Mouse (Mus musculus): ENCODE measurements around the gene Col16a1. TPM values are rescaled to one million over a fixed set of nuclear protein-coding genes. Genes with fewer than 3 reads are reported as not detected.
A peak's percentile ranks its signal among the peaks of the same experiment; 100 is the strongest.

Col16a1 gene
- total RNA-seq, 2 experiments from 2014 or later: 15.6 to 18.7 TPM

DNA sequence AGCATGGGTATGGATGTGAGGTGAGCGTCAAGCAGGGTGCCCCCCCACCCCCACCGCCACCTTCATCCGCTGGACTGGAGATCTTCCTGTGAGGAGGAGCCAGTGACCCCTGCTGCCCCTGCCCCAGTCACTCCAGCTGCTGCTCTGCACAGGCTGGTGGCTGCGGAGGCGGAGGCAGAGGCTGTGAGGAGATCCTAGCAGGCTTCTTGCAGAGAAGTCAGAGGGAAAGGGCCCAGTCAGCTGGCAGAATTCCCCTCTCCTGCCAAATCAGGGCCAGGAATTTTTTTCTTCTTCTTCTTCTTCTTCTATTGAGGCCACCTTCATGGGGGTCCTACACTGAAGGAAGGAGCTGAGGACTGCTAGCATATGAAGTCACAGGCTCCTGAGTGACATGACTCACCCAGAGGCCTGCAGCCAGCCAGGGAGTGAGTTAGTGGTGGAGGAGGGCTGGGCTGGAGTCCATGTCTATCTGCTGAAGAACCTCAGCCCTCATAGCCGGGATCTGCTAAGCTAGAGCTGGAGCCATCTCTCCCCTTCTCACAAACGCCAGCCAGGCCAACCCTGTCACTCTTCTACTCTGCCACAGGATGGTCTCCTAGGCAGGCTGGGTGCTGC lies 36.8 kb downstream of the Col16a1 start:
- peak; percentile 74 to 76 for DNase-seq

DNA sequence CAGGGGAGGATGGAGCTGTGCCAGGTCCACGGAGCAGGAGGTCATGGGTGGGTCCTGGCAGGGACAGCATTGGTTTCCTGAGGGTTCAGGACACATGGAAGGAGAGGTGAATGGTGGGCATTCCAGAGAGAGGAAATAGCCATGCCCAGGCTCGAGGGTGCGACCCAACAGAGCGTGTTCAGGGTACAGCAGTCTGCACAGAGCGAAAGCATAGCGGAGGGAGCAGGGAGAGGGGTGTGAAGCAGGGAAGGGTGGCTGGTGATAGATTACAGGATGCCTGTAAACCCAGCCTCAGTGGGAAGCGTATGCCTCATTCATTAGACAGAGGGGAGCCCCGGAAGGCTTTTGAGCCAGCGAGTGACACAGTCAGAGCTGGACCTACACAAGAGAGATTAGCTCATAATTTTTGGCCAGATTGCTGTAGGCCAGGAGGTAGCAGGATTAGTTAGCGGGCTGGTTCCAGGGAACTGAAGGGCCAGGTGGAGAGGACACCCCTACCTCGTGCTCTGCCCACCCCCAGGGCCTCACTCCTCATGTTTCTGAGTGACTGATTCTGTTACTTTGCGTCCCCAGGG lies 37.7 kb downstream of the Col16a1 start:
- DNase-seq: no peak

DNA sequence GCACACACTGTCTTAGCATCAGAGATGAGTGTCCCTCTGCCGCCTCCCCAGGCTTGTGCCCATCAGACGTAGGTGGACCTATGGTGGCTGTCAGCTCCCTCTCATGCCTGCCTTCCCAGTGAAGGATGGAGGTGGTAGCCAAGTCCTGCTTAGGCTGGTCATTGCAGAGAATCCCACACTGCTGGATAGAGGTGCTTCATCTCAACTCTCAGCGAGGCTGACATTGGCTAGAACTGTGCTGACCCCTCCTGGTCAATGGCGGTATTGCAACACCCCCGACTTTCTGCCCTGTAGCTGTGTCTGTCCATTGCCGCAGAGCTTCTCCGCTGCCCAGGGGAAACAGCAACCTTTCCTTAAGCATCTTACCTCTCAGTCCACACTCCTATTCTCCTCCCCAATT lies 39.7 kb downstream of the Col16a1 start:
- peak; percentile 92 to 93 for DNase-seq

DNA sequence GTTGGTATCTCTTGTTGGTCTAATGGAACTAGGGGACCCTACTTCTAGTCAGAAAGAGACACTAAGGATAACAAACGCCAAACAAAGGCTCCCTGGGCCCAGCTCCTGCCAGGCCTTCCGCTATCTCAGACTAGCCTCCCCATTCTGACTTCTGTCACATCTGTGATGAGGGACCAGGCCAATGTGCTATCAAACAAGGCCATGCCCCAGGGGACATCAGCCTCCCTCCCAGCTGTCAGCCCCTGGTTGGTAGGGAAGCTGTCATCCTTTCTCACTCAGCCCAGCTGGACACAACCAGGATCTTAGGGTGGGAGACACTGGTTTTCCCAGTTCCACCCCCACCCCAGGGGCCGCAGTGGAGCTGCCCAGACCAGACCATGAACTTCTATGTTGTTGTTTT lies 47.5 kb downstream of the Col16a1 start:
- DNase-seq: no peak

DNA sequence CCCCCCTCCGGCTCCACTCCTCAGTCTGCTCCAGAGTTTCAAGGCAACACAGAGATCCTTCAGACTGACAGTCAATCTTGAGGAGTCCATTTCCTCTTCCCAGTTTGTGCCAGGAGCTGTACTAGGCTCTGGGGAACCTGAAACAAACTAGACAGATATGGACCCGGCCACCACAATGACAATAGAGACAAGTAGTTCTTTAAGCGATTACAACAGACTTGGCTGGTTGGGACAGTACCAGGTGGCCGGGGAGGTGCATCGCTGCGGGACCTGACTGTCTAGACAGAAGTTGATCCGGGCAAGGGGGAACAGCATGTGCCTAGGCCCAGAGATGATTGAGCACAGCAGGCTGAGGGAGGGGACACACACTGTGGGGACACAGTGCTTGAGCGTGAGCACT lies 53.5 kb downstream of the Col16a1 start:
- DNase-seq: no peak

DNA sequence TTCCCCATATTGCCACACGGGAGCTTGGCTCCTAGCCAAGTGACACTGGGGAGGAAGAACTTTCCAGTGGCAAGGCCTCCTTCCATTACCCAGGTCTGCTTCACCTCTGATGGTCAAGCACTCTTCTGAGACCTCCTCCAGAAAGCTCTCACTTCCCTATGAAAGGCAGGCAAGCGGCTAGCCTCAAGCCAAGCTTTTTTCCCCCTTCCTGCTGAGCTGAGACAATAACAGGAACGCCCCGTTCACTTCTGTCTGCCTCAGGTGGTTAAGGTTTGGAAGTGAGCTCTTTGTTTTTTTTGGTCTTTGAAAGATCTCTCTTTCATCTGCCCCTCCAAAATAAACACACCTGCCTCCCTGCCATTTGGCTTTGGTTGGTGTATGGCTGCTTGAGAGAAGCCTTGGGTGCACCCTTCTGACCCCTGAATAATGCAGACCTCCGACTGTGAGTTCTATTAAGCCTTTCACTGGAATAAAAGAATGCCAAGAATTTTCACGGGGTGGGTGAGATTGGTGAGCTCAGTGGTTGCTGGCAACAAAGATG lies 54.5 kb downstream of the Col16a1 start, which contains the start of gene Pef1:
TSS of gene Pef1 (plus strand) at position 448 of the 541 bp plus-strand sequence.
- no peak for DNase-seq

DNA sequence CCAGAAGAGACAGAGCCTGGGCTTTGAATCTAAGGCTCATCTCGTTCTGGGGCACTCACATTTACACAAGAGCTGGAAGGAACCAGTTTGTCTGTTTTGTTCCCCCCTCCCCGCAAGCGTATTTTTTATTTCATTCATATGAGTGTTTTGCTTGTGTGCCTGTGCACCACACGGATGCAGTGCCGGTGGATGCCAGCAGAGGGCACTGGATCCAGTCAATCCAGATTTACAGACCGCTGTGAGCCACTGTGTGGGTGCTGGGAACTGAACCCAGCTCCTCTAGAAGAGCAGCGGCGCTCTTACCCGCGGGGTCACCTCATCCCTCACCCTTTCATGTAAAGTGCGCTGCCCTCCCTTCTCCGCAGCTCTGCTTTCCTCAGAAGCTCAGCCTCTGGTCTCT lies 56.0 kb downstream of the Col16a1 start:
- DNase-seq: no peak

DNA sequence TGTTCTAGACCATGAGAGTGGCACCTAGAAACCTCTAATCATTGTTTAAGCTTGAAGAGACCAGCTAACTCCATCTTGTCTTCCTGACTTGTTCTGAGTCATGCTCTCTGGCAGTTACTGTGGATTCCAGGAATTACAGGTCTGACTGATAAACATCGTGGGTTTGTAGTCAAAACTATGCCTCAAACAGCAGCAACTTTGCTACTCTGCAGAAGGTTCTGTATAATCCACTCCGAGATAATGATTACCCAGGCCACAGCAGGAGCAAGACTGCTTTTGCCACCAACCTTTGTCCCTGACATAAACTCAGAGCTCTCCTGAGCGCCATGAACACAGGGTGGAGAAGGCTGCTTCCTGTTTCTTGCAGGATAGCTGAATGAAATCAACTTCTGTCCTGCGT lies 56.9 kb downstream of the Col16a1 start:
- no peak for DNase-seq

DNA sequence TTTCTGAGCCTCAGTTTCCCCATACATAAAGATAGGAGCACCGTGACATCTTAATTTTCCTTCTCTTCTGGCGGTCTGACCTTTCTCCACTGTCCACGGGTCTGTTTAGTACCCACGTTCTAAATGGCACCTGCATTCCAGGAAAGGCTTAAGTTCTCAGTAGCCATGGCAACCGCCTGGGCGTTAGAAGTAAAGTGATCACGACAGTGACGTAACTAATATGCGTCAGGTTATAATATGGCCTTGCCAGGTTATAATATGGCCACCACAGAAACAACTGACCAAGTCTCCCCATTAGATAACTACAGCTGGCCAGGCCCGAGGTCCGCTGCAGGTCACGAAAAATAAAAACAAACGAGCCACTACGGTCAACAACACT lies 59.4 kb downstream of the Col16a1 start:
- DNase-seq: no peak

DNA sequence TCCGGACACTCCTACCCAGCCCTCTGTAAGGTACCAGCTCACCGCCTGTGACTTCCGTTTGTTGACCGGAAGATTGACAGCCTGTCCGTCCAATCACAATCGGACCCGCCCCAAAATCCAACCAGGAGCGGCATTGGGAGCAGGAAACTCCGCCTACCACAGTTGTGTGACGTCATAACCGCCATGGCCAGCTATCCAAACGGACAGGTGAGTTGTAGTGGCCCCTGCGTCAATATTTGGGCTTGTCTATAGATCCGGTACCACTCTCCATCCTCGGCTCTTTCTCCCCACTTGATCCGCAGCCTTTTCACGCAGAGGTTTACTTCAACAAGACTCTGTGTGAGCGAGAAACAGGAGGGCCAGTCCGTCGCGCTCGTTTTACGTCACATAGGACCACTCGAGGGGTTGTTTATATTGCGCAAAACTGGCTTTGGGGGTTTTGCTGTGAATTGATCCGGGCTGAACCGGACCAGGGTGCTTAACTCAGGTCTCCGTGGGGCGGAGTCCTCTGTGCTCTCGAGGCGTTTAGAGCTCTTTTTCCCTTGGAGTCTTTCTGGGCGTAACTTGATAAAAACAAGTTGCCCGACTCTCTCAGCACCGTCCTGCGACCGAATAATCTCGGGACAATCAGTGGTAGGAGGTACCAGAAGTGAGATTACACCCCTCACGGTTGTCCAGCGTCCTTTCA lies 59.9 kb downstream of the Col16a1 start:
- DNase-seq: peak; percentile 99

DNA sequence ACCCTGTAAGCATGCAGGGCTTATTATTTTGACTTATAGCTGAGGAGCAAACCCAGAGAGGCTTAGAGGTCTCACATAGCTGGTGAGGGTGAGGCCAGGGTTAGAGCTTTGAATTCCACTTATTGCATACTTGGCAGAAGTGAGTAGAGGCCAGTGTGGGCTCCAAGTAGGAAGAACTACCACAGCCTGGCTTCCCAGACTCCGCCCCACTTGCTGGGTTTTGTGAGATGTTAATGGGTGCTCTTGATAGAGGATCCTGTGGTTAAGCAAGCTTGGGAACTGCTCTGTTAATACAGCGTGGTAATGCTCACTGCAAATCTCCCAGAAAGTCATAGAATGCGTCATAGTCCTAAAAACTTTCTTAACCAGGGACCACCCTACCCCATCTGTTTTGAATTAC lies 61.3 kb downstream of the Col16a1 start:
- DNase-seq: no peak

DNA sequence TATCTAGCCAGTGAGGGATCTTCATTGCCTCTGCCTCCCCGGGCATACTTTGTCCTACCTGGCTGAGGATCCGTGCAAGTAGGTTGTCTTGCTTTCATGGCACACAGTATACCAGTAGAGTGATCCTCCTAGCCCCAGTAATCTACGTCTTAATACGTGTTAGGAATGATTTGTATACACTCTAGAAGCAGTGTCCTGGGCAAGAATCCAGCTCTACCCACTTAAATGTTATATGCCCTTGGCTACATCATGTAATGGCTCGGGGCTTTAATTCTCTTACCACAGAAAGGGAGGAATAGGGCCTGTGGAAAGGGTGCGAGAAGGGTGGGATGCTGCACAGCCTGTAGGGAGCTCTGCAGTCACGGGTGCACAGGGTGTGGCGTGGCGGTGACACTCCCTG lies 62.0 kb downstream of the Col16a1 start:
- DNase-seq: no peak

DNA sequence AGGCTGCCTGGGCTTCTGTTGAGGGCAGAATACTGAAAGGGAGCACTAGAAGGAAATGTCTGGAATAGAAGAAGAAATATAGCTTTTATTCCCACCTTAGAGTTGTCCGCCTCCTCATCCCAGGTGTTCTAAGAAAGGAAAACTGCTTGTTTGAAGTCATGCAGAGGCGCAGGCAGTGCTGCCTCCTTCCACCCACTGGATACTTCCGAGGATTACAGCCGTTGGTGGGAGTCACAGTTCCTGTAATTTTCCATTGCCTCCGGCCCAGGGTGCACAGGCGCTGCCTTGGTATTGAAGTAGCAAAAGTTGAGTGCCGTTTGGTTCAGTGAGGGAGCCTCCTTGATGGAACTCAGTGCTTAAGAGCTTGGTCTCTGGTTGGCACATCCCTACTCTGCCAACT lies 62.5 kb downstream of the Col16a1 start:
- no peak for DNase-seq

DNA sequence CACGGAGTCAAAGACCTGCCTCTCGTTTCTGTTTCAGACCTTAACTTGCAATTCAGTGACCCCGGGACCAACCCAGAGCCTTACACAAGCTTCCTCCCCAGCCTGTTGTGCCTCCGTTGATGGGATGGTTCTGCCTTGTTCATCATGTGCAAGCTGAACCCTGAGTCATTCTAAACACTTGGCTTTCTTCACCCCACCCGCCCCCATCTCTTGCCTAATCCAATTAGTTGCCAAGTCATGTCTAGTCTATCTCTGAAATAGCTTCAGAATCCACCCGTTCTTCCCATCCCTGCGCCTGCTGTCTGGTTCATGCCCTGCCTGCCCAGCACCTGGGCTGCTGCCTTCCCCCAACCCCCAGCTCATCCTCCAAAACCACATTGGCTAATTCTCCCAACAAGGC lies 64.7 kb downstream of the Col16a1 start:
- peak; percentile 80 to 81 for DNase-seq

DNA sequence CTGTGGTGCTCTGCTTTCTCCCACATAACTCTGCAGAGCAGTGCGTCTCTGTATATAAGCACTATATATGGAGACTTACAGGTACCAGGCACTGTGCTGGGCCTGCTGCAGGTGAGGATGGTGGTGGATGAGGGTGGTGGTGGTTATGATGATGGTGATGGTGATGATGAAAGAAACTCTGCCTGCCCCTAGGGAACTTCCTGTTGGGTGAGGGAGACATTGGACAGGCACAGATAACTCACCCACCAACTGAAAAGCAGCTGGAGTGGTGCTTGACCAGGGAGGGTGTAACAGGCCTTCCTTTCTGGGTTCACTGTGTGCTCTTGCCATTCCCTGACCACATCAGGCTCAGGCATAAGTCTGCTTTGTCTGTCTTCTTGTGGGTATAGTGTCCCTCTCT lies 65.1 kb downstream of the Col16a1 start:
- no peak for DNase-seq

DNA sequence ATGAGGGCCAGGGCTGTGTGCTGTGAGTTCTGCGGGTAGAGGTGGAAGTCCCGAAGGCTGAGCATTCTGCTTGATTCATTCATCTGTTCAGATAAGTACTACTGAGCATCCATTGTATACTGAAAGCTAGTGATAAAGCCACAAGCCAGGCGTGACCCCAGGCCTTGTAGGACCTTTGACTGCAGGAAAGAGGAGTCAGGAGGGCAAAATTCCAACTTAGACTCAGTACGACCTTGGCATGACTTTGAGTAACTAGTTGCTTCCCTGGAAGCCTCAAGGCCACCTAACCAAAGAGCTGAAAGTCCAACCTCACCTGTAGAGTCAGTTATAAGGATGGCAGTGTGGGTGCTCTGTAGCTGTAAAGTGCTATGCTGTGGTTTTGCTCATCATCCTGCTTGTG lies 73.1 kb downstream of the Col16a1 start:
- DNase-seq: no peak

DNA sequence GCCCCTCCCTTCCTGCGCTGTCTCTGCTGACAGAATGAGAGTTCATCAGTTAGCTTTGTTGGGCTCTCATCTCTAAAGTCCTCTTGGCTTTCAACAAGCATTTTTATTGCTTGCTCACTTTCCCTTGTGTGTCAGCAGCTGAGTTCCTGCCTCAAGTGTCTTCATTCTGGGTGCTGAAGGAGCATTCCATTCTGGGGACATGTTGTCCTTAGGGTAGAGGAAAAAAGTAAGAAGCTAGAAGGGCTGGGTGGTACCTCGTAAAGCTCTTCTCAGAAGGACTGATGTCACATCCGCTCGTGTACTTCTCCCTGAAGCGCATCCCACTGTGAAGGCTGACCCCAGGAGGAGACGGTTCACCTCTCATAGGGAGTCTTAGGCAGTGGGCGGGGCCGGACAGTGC lies 73.9 kb downstream of the Col16a1 start:
- DNase-seq: no peak

DNA sequence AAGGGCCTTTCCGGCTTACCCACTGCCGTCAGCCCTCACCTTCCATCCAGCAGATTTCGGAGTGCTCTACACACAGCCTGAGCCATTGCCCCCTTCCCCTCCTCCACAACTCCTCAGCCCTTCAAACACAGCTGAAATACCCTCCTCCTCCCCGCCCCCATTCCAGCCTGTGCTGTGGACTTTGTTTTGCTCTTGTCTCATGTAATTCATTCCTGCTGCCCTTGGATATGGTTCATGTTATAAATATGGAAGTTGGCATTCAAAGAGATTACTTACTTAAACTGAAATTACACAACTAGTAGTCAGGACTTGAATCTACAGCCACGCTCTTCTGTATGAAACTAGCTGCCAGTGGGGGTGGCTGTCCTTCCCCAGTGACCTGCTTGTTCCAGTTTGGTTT lies 75.4 kb downstream of the Col16a1 start:
- no peak for DNase-seq

DNA sequence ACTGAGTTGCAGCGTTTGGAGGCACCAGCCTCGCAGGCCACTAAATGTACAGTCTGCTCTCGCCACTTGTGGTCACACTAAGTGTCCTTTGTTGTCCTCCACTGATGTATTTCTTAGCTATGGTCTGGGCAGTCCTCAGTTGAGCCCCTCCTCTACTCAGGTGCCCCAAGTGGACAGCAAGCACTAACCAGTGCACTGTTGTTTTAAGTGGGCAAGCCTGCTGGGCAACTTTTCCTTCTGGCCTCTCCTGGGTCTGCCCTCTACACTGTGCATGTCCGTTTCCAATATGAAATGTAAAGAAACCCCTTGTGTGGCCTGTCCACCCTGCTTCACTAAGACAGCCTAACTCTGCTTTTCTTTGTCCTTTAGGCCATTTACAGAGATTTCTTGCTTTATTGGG lies 76.5 kb downstream of the Col16a1 start:
- DNase-seq: no peak

DNA sequence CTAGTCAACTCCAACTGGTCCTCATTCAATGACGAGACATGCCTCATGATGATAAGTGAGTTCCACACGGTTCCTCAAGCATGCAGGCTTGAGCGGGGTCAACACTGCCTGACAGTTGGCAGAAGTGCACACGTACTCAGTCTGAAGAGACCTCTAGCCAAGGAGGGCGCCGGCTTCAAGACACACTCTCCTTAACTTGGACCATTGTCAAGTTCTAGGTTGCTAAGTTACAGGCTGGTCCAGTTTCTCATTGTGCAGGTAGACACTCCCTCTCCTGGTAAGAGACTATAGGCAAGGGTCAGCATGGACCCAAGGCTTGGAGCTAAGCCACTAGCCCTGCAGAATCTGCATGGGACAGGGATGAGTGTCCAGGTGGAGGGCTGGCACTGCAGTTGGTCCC lies 77.5 kb downstream of the Col16a1 start:
- no peak for DNase-seq

DNA sequence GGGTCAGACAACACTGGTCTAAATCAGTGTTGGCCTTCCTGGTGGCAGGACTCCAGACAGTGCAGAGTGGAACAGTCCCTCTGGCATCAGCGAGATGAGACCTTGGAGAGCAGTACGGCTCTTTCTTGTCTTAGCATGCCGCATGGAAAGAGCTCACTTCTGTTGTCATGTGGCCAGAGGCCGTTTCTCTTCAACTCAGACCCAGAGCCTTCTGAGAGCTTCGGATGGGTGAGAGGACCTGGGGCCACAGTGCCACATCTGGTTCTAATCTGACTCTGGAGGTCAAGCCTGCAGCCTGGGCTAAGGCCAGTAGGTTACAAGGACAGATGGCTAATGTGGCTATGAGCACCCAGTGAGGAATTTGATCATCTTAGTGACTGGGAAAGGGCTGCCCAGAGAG lies 78.3 kb downstream of the Col16a1 start:
- DNase-seq: peak; percentile 71 to 76

DNA sequence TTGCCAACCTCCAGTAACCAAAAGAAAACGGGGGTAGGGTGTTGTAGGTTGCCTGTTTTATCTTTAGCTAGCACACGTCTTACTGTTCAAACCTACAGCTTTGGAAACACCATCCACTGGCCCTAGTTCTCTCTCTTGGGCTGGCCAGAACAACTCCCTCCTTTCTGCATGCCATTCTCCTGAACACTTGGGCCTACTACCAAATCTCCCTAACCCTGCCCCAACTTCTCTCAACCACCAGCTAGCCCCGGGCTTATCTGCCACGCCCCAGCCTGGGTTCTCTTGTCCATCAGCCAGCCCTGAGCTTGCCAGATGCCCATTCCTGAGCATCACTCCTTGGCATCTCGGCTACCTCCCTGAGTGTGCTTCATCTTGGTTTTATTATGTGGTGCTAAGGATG lies 81.3 kb downstream of the Col16a1 start:
- no peak for DNase-seq

DNA sequence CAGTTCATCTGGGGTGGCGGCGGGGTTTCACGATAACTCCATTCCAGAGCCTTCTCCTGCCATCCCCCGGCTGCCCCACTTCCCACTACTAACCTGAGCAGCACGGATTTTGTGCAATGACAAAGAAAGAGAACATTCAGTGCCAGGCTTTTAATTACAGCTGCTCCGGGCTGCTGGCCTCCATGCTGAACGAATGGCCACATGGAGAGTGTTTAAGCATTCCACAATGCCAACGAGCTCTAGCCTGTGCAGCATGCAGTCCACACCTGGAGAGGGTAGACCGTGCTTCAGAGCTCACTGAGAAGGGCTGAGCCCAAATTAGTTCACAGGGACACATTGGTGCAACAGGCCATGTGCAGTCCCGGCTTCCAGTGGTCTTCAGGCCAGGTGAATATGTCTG lies 82.4 kb downstream of the Col16a1 start:
- DNase-seq: no peak

Data from adrenal gland, postnatal 36 days (tissue).